9 mouse cellular contexts compared by ENCODE assay signal in the genomic region with DNA sequence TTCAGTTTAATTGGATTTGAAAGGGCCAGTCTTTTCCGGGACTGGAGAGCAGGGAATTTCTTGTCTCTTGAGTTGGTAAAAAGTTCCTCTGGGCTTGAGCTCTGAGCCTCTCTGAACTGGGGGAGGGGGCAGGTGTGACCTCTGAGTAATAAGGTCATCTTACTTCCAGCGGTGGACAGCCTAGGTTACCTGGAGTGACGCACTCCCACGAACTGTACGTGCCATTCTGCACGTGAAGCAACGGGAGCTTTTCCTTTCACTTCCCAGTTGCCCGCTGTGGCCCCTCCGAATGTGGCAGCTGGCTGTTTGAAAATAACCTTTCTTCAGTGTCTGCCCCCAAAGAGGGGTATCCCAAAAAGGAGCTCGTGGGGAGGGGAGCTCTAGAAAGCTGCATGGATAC. TPM values are rescaled to one million over a fixed set of nuclear protein-coding genes. Genes with fewer than 3 reads are reported as not detected.
A peak's percentile ranks its signal among the peaks of the same experiment; 100 is the strongest.
DNase-seq lines count a peak whose midpoint lies in the region; ATAC-seq and TF ChIP-seq lines count a peak whose summit lies in the region.
"Had no signal": no experiment of that assay in that cellular context is flagged by ENCODE, and none has a peak within 500 bp of the region (broad histone marks: within the 10 kb centered on the region; RNA-seq: fewer than 3 reads in every experiment).

No protein-coding gene starts in this region.

- no peaks in the 10 kb centered on the region for H3K36me3 ChIP-seq in kidney, embryonic 16.5 days (ENCODE audit: insufficient read depth, low read length)
- H3K36me3 ChIP-seq in intestine, postnatal 0 days (ENCODE audit: control insufficient read depth, insufficient read depth), result no peaks in the 10 kb centered on the region
- H3K36me3 ChIP-seq in neural tube, embryonic 13.5 days, result no peaks in the 10 kb centered on the region
- no peaks in the 10 kb centered on the region for H3K36me3 ChIP-seq in thymus, adult 2 months (ENCODE audit: control insufficient read depth, insufficient read depth, low read length)

- WGBS in kidney, embryonic 16.5 days, result 2% methylated on average over 10 of the region's 10 CpGs
- WGBS in intestine, postnatal 0 days, result under 1% methylated on average over 10 of the region's 10 CpGs
- WGBS in neural tube, embryonic 13.5 days, result 2% methylated on average over 10 of the region's 10 CpGs
- WGBS in thymus, adult 2 months, result 19% methylated on average over 10 of the region's 10 CpGs

- peaks cover 32% of the 10 kb centered on the region for H3K4me1 ChIP-seq in kidney, embryonic 16.5 days (ENCODE audit: insufficient read depth, low read length)
- H3K4me1 ChIP-seq in intestine, postnatal 0 days (replicated peaks; ENCODE audit: control insufficient read depth, insufficient read depth, low read length), result no peaks in the 10 kb centered on the region; the same call in 1 of the 2 replicates
- peaks cover 31% of the 10 kb centered on the region for H3K4me1 ChIP-seq in neural tube, embryonic 13.5 days (replicated peaks)
- no peaks in the 10 kb centered on the region for H3K4me1 ChIP-seq in thymus, adult 2 months (replicated peaks; ENCODE audit: control insufficient read depth, insufficient read depth, low read length)

- peak overlapping the region; percentile 43 for H3K4me2 ChIP-seq in kidney, embryonic 16.5 days (replicated peaks; ENCODE audit: low read depth, low read length)
- peak overlapping the region; percentile 51 for H3K4me2 ChIP-seq in intestine, postnatal 0 days (replicated peaks; ENCODE audit: low read depth)
- H3K4me2 ChIP-seq in neural tube, embryonic 13.5 days, result peak overlapping the region; percentile 13

- no peaks in the 10 kb centered on the region for H3K9me3 ChIP-seq in kidney, embryonic 16.5 days (ENCODE audit: low read length)
- no peaks in the 10 kb centered on the region for H3K9me3 ChIP-seq in intestine, postnatal 0 days (ENCODE audit: control insufficient read depth)
- H3K9me3 ChIP-seq in neural tube, embryonic 13.5 days, result no peaks in the 10 kb centered on the region

- no peak overlapping the region for H3K27ac ChIP-seq in kidney, embryonic 16.5 days (ENCODE audit: low read length)
- no peak overlapping the region for H3K27ac ChIP-seq in intestine, postnatal 0 days (ENCODE audit: low read depth, low read length)
- no peak overlapping the region for H3K27ac ChIP-seq in neural tube, embryonic 13.5 days (replicated peaks)
- H3K27ac ChIP-seq in thymus, adult 2 months (ENCODE audit: control insufficient read depth, insufficient read depth, low read length), result no peak overlapping the region
- H3K27ac ChIP-seq: macrophage had no signal

- TF ChIP-seq POLR2A in thymus, adult 2 months (IDR thresholded peaks at IDR 0.05; ENCODE audit: control insufficient read depth, extremely low read depth, insufficient read depth, low read length, poor library complexity), result no peak

- ATAC-seq in kidney, embryonic 16.5 days (ENCODE audit: low FRiP score, low TSS enrichment), result no peak
- ATAC-seq in intestine, postnatal 0 days, result no peak
- ATAC-seq in neural tube, embryonic 13.5 days (ENCODE audit: low read depth), result no peak

- TF ChIP-seq CTCF in intestine, postnatal 0 days (IDR thresholded peaks at IDR 0.05; ENCODE audit: low read depth), result no peak
- TF ChIP-seq CTCF in thymus, adult 2 months (IDR thresholded peaks at IDR 0.05; ENCODE audit: borderline replicate concordance, control insufficient read depth, extremely low read depth, insufficient read depth, low read length, poor library complexity), result no peak

- no peak overlapping the region for H3K9ac ChIP-seq in kidney, embryonic 16.5 days (replicated peaks; ENCODE audit: low read length)
- H3K9ac ChIP-seq in intestine, postnatal 0 days (ENCODE audit: low read depth, low read length), result no peak overlapping the region
- H3K9ac ChIP-seq in neural tube, embryonic 13.5 days, result no peak overlapping the region

- 0 out of 2 replicates have a peak overlapping the region, but pooled peaks have one; percentile 12 for H3K4me3 ChIP-seq in kidney, embryonic 16.5 days (ENCODE audit: low read length)
- peak overlapping the region; percentile 23; the same call in 1 of the 2 replicates for H3K4me3 ChIP-seq in intestine, postnatal 0 days (ENCODE audit: low read depth, low read length)
- H3K4me3 ChIP-seq in neural tube, embryonic 13.5 days, result no peak overlapping the region
- H3K4me3 ChIP-seq in thymus, adult 2 months (ENCODE audit: control insufficient read depth, insufficient read depth, low read length), result no peak overlapping the region

- peaks cover 55% of the 10 kb centered on the region for H3K27me3 ChIP-seq in kidney, embryonic 16.5 days (ENCODE audit: insufficient read depth, low read length)
- peaks cover 30% of the 10 kb centered on the region for H3K27me3 ChIP-seq in intestine, postnatal 0 days (replicated peaks; ENCODE audit: control insufficient read depth, insufficient read depth, low read length)
- H3K27me3 ChIP-seq in neural tube, embryonic 13.5 days, result peaks cover 71% of the 10 kb centered on the region
- H3K27me3 ChIP-seq in thymus, adult 2 months (ENCODE audit: control insufficient read depth, insufficient read depth, low read length), result peaks cover 7% of the 10 kb centered on the region; the same call in 1 of the 2 replicates

- no peak for DNase-seq in kidney, adult 8-10 months
- peak; percentile 41 for DNase-seq in embryo, embryonic 11 days
- no peak for DNase-seq in thymus, adult 2 months
- no peak for DNase-seq in cerebellum, adult 9-11 months
- DNase-seq in cerebellum, postnatal 10 days, result no peak

RNA-seq across cellular contexts. Expression of gene Upp1, which starts 1.8 kb away (rescaled TPM):
- polyA plus RNA-seq in kidney, embryonic 16.5 days (2015; fragmentation: Nextera tagmentation; extraction: Ambion mirVana), result 16.0 and 16.1 TPM in 2 replicates
- polyA plus RNA-seq in intestine, postnatal 0 days (2015; fragmentation: Nextera tagmentation; extraction: Ambion mirVana), result 5.6 and 6.6 TPM in 2 replicates
- polyA plus RNA-seq in neural tube, embryonic 13.5 days (2015; fragmentation: Nextera tagmentation; extraction: Ambion mirVana), result 3.4 and 3.5 TPM in 2 replicates
- polyA plus RNA-seq in thymus, adult 2 months (2012; rRNA removed), result 5.2 and 6.1 TPM in 2 replicates
- polyA plus RNA-seq: macrophage had no signal

Comparison
In these comparisons a context has a peak if more than half of its experiments do, and no peak if none do; other contexts are left out.
1. H3K4me3 ChIP-seq: peak in kidney, embryonic 16.5 days (single experiment) and intestine, postnatal 0 days (single experiment); none in neural tube, embryonic 13.5 days (single experiment) and thymus, adult 2 months (single experiment).
2. Peak in every context shown above with its lines, with median percentiles within 50 percentile points of each other: H3K4me2 ChIP-seq.